Mouse (Mus musculus): ENCODE results near the gene Psen2. TPM values are rescaled to one million over a fixed set of nuclear protein-coding genes. Genes with fewer than 3 reads are reported as not detected.

Gene Psen2
- total and polyA plus RNA-seq, 3 experiments = 23.4 to 46.1 (median 45.3) TPM

DNA sequence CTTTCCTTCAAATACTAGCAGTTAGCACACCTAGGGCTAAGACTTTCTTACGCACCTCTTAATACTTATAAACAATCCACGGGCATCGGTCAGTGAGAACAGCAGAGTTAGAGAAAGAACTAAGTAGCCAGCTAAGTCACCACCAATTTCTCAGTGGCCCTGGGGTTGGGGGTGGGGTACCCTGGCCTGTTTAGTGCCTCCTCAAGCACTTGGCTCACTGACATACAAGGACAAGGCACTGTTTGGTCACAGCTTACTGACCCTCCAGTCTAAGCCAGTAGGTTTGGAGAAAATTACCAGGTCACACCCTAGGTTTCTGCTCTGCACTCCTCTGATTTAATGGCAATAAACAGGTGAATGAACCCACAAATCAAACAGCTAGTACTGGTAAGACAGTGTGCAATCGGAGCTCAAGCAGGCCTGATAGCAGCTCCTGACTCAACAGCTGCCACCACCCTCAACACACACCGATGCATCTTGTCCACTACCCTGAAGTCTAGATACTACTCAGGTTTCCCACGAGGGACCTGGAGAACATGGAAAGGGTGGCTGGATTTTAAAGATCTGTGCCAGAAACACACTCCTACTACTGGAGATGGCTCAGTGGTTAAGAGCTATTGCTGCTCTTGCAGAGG is 79.6 kb downstream of the Psen2 start:
- dilution Hi-C loops (cut with MboI; ENCODE audit: extremely low pct_ligation_motif_present, extremely low pct_unique_long_range_greater_than_20kb, low sequenced_read_pairs) = no loop called here
- no peak overlapping the region for H3K9ac ChIP-seq (ENCODE audit: insufficient read depth, low read depth)
- peaks cover 89% of the 10 kb centered on the region for H3K79me2 ChIP-seq (replicated peaks; ENCODE audit: control insufficient read depth, extremely low read depth, insufficient read depth, poor library complexity, severe bottlenecking)
- no peaks in the 10 kb centered on the region for H3K27me3 ChIP-seq (replicated peaks)
- no peak for TF ChIP-seq E2F4 (IDR thresholded peaks at IDR 0.05; ENCODE audit: insufficient replicate concordance, low read depth, low read length)
- no peak for TF ChIP-seq POLR2AphosphoS2 (IDR thresholded peaks at IDR 0.05; ENCODE audit: low read depth, low read length)
- TF ChIP-seq GABPA (IDR thresholded peaks at IDR 0.05; ENCODE audit: insufficient replicate concordance, low read depth, low read length) = no peak
- TF ChIP-seq MXI1 (IDR thresholded peaks at IDR 0.05; ENCODE audit: low read depth, low read length) = no peak
- no peak for TF ChIP-seq PAX5 (IDR thresholded peaks at IDR 0.05; ENCODE audit: low read length)
- TF ChIP-seq ZNF384 (IDR thresholded peaks at IDR 0.05; ENCODE audit: low read depth, low read length) = no peak
- no peak for TF ChIP-seq ZC3H11A (IDR thresholded peaks at IDR 0.05; ENCODE audit: low read depth, low read length)
- no peak overlapping the region for H3K4me2 ChIP-seq (ENCODE audit: insufficient read depth, low read depth, poor library complexity, severe bottlenecking)
- no peak overlapping the region for H3K4me3 ChIP-seq (replicated peaks in 1 of 3; ENCODE audit: low read depth in 2 of 3, low read length in 2 of 3, poor library complexity in 1 of 3)
- in situ Hi-C loops (cut with MboI; ENCODE audit: low pct_ligation_motif_present, low pct_unique_long_range_greater_than_20kb, low sequenced_read_pairs) = no loop called here
- H3K9me3 ChIP-seq (replicated peaks; ENCODE audit: low read length) = peaks cover 5% of the 10 kb centered on the region
- H3K36me3 ChIP-seq (replicated peaks in 1 of 2; ENCODE audit: control insufficient read depth in 1 of 2, insufficient read depth in 1 of 2, low read length in 1 of 2) = peaks cover 77 to 98% of the 10 kb centered on the region in 2 experiments
- no peak overlapping the region for H3K27ac ChIP-seq (ENCODE audit: insufficient read depth, low read depth)
- no peak for DNase-seq (ENCODE audit: extremely low read depth)
- peaks cover 23 to 93% of the 10 kb centered on the region in 2 experiments for H3K4me1 ChIP-seq (ENCODE audit: control insufficient read depth in 1 of 2, insufficient read depth in 2 of 2)

DNA sequence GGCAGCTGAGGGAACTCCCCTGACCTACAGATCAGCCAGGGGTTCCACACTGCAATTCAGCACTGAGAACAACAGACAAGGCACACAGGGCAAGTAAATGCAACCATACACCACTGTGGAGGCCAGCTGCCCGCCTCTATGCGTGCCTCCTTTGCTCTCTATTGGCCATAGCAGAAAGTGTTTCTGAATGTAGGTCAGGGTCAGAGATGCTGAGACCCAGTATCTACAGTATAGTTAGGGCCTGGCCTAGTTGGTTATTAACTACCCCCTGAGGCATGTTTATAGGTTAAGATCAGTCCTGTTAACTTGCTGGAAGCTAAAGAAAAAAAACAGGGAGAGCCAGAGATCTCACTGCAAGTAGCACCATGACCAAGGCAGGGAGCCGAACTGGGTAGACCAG is 80.5 kb downstream of the Psen2 start:
- Histone ChIP-seq H3K9ac (ENCODE audit: insufficient read depth, low read depth) (no peak overlapping the region), H3K9me3 (replicated peaks; ENCODE audit: low read length) (no peaks in the 10 kb centered on the region), H3K79me2 (replicated peaks; ENCODE audit: control insufficient read depth, extremely low read depth, insufficient read depth, poor library complexity, severe bottlenecking) (peaks cover 83% of the 10 kb centered on the region), H3K36me3 (replicated peaks in 1 of 2; ENCODE audit: control insufficient read depth in 1 of 2, insufficient read depth in 1 of 2, low read length in 1 of 2) (peaks cover 79 to 99% of the 10 kb centered on the region in 2 experiments), H3K27ac (ENCODE audit: insufficient read depth, low read depth) (no peak overlapping the region), H3K4me3 (replicated peaks in 1 of 3; ENCODE audit: low read depth in 2 of 3, low read length in 2 of 3, poor library complexity in 1 of 3) (no peak overlapping the region), H3K4me2 (ENCODE audit: insufficient read depth, low read depth, poor library complexity, severe bottlenecking) (no peak overlapping the region), H3K4me1 (ENCODE audit: control insufficient read depth in 1 of 2, insufficient read depth in 2 of 2) (peaks cover 28 to 93% of the 10 kb centered on the region in 2 experiments), H3K27me3 (replicated peaks) (no peaks in the 10 kb centered on the region)
- no peak for TF ChIP-seq TCF12 (IDR thresholded peaks at IDR 0.05; ENCODE audit: low read depth, low read length)
- TF ChIP-seq RCOR1 (conservative IDR thresholded peaks at IDR 0.05; ENCODE audit: low read depth, low read length) = no peak
- no peak for TF ChIP-seq MYC (IDR thresholded peaks at IDR 0.05; ENCODE audit: low read depth, low read length)
- TF ChIP-seq TBP (conservative IDR thresholded peaks at IDR 0.05; ENCODE audit: low read depth, low read length) = no peak
- TF ChIP-seq GABPA (IDR thresholded peaks at IDR 0.05; ENCODE audit: insufficient replicate concordance, low read depth, low read length) = no peak
- TF ChIP-seq CTCF (conservative IDR thresholded peaks at IDR 0.05 in 1 of 2, IDR thresholded peaks at IDR 0.05 in 1 of 2; ENCODE audit: low read depth in 2 of 2, low read length in 2 of 2) = no peak
- TF ChIP-seq MEF2A (IDR thresholded peaks at IDR 0.05; ENCODE audit: borderline replicate concordance, low read depth, low read length) = no peak
- no peak for TF ChIP-seq JUND (conservative IDR thresholded peaks at IDR 0.05; ENCODE audit: low read depth, low read length)
- no peak for TF ChIP-seq HCFC1 (IDR thresholded peaks at IDR 0.05; ENCODE audit: low read depth, low read length)
- TF ChIP-seq MXI1 (IDR thresholded peaks at IDR 0.05; ENCODE audit: low read depth, low read length) = no peak
- TF ChIP-seq POLR2A (IDR thresholded peaks at IDR 0.05; ENCODE audit: low read depth, low read length) = no peak
- TF ChIP-seq ZNF384 (IDR thresholded peaks at IDR 0.05; ENCODE audit: low read depth, low read length) = no peak
- TF ChIP-seq ELF1 (IDR thresholded peaks at IDR 0.05; ENCODE audit: low read depth, low read length) = no peak
- no peak for TF ChIP-seq CHD1 (IDR thresholded peaks at IDR 0.05; ENCODE audit: low read depth, low read length)
- TF ChIP-seq SMC3 (IDR thresholded peaks at IDR 0.05; ENCODE audit: low read depth, low read length) = no peak
- no peak for TF ChIP-seq UBTF (IDR thresholded peaks at IDR 0.05; ENCODE audit: low read depth, low read length)
- TF ChIP-seq USF2 (conservative IDR thresholded peaks at IDR 0.05; ENCODE audit: low read depth, low read length) = no peak
- TF ChIP-seq JUN (IDR thresholded peaks at IDR 0.05; ENCODE audit: insufficient read depth, low read depth, low read length) = no peak
- TF ChIP-seq KAT2A (IDR thresholded peaks at IDR 0.05; ENCODE audit: insufficient replicate concordance, low read length) = no peak
- TF ChIP-seq PAX5 (IDR thresholded peaks at IDR 0.05; ENCODE audit: low read length) = no peak
- no peak for DNase-seq (ENCODE audit: extremely low read depth)
- dilution Hi-C loops (cut with MboI; ENCODE audit: extremely low pct_ligation_motif_present, extremely low pct_unique_long_range_greater_than_20kb, low sequenced_read_pairs) (no loop called here), in situ Hi-C loops (cut with MboI; ENCODE audit: low pct_ligation_motif_present, low pct_unique_long_range_greater_than_20kb, low sequenced_read_pairs) (no loop called here)

Measured in CH12.LX (cell line).